Mouse (Mus musculus) heart, postnatal 36 days (tissue): ENCODE data around the gene Epb41l5. TPM values are rescaled to one million over a fixed set of nuclear protein-coding genes. Genes with fewer than 3 reads are reported as not detected.

ENCODE experiments used
- DNase-seq, 2 experiments: peaks; one replicate each; pipeline ENCODE4 v3.0.0; 2021 to 2022
- intact Hi-C: fragments of 180-260 bp; cut with DNase I; formaldehyde crosslinking; loops from one replicate; pipeline ENCODE4 v1.15.1; 2025
- total RNA-seq, 2 experiments: library from RNA; stranded (reverse); gene quantifications; 2 replicates each; pipeline ENCODE4 v1.2.3; 2021

Gene Epb41l5
- total RNA-seq, 2 experiments from 2014 or later = 3.5 to 7.2 TPM

GRCm38 (mm10) chr1:119598855-119599254 is 49.9 kb downstream of the Epb41l5 start:
- intact Hi-C loops = loop anchor here (5.0 kb wide), 1 partner anchor 48 kb away; the partner anchor contains the start of gene Epb41l5

GRCm38 (mm10) chr1:119596954-119597480 is 51.8 kb downstream of the Epb41l5 start:
- intact Hi-C loops = loop anchor here (5.0 kb wide), 1 partner anchor 50 kb away; the partner anchor contains the start of gene Epb41l5
- no peak for DNase-seq

More at GRCm38 (mm10) chr1:119598855-119599254, 49.9 kb downstream of the Epb41l5 start:
- no peak for DNase-seq

DNA sequence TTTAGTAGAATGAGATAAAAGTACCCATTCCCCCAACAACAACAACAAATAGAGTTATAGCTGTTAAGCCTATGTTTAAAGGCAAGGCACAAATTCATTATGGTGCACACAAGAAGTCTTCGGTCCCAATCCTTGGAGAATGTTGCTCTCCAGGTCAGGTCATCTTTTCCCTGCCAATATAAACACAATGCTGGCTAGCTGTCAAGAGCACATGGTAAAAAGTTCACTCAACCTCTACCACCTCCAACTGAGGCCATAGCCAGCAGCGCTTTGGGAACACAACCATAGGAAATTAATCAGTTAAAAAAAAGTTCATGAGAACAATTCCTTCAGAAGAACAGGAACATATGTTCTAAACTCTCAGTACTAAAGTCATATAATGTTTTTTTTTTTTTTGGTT is 58.8 kb downstream of the Epb41l5 start:
- intact Hi-C loops = no loop called here
- peak; percentile 19 to 21 for DNase-seq

DNA sequence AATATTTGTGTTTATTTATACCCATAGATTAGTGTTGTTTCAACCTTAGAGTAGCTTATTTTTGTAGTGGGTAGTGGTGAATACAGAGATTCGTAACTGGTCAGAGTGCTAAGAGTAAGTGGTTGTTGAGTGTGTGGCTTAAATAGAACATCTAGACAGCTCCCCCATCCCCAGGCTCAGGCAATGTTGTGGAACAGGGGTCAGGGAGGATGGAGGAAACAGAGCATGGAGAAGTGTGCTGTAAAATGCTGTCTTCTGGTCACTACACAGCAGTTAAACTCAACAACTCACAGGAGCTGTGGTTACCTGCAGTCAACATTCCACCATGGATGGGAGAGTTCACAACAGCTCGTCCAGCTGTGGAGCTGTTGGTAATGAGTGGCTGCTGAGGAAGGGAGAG is 63.8 kb downstream of the Epb41l5 start:
- DNase-seq = no peak
- intact Hi-C loops = no loop called here

DNA sequence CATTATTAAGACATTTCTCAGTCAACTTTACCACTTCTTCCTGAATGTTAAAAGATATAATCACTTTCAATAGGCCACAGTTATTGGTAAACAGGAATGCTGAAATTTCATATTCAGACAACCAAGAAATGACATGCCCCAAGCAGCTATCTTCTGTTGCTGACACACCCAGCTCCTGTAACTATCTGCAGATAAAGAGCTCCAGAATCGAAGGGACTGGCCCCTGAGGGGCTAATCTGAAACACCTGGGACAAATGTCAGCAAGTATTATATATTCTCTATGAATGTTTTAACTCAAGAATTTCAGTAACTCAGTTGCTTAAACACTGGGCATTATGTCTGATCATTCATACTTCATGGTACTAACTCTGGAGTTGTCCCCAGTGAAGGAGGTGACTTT is 78.7 kb downstream of the Epb41l5 start:
- no peak for DNase-seq
- intact Hi-C loops = no loop called here

GRCm38 (mm10) chr1:119565531-119565930 is 83.3 kb downstream of the Epb41l5 start:
- intact Hi-C loops = no loop called here
- DNase-seq = no peak

DNA sequence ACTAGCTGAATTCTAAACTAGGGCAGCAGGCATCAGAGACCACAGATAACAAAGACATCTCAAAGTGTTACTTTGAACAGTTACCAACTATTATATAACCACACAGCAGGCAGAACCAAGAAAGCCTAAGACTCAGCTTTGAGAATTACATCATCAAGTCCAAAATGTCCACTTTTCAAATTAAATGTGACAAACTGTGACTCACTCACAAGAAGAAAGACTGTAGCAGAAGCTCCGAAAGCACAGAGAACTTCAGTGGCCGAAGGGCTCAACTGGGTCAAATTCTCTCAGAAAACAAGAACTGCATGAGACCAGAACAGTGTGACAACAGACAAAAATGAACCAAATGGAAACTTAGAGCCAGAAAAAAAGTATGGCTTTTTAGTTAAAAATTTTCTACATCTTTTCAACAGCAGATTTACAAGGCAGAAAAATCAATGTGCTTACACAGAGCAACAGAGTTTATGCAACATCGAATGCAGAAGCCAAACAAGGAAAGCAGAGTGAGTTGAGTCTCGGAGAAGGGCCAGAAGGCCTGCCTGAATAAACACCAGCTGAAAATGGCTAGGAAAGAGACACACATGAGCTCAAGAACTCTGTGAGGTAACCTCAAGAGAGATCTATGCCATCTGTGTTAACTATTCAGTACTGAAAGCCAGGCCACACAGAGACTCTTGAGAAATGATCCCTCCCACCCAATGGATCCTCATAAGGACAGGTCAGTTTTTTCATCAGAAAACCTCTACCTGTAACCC is 91.0 kb downstream of the Epb41l5 start:
- DNase-seq = no peak
- intact Hi-C loops = no loop called here

- DNase-seq = peak in 1 of 2 experiments; percentile 33
- intact Hi-C loops = no loop called here
These were observed 93.1 kb downstream of the Epb41l5 start for GRCm38 (mm10) chr1:119555651-119556050.

DNA sequence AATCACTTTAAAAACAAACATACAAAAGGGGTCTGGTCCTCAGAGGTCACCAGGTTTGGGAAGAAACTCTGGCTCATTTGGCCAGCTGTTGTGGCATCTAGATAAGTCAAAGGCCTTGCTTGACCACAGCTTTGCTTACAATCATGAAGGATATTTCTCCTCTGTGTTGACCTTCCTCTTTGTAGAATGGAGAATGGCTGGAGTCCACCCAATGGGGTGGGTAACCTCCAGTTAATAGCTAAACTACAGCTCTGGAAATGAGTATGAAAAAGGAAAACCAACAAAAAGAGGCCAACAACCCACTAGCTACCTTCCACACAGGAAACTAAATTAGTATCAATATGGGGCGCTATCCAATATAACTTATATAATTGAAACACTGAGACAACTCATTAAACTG is 97.1 kb downstream of the Epb41l5 start:
- intact Hi-C loops = no loop called here
- no peak for DNase-seq

DNA sequence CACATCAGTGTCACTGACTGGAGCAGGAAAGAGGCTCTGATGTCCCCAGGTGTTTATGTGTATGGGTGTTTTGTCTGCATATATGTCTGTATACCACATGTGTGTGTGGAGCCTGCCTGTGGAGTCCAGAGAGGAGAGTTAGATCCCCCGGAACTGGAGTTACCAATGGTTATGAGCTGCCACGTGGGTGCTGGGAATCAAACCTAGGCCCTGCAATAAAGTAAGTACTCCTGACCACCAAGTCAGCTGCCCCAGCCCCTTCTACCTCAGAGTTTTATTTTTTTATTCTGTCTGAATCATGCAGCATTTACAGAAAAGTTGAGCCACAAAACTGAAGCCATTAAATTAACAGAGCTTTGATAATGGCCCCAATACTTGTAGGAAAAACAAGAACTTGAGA is 98.7 kb downstream of the Epb41l5 start:
- intact Hi-C loops = no loop called here
- no peak for DNase-seq

GRCm38 (mm10) chr1:119549327-119549689 is 99.5 kb downstream of the Epb41l5 start:
- intact Hi-C loops = loop anchor here (1.0 to 10.0 kb wide), 3 partner anchors 126 to 465 kb away; no protein-coding TSS in a partner anchor
- DNase-seq = no peak

DNA sequence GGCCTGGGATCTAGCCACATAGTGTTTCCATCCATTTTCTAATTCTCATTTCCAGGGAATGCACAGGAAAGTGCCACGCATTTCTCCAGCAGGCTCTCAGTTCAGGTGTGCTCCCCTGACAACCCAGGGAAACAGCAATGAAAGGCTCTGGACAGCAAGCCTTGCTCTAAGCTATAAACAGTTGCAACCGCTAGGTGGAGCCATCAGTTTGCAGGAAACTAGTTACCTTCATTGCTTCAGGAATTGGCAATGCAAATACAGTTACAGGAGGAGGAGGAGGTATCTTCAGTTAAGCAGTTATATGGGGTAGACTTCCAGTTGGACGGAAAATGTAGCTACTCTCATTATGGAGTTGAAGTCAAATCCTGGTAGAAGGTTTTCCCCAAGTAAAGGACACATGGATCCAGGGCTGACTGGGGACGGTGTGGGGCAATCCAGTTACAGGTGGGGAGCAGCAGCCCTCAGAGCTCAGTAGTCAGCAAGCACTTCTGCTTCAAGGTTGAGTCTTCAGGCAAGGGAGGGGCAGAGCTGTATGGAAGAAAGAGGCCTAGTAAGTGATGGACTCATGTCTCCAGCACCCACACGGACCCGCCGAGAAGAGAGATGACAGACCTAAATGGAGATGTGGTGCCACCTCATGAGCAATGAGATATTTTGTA is 100.0 kb downstream of the Epb41l5 start:
- DNase-seq = peak; percentile 75 to 86
- intact Hi-C loops = loop anchor here (1.0 to 10.0 kb wide), 5 partner anchors 90 to 465 kb away; no protein-coding TSS in a partner anchor

DNA sequence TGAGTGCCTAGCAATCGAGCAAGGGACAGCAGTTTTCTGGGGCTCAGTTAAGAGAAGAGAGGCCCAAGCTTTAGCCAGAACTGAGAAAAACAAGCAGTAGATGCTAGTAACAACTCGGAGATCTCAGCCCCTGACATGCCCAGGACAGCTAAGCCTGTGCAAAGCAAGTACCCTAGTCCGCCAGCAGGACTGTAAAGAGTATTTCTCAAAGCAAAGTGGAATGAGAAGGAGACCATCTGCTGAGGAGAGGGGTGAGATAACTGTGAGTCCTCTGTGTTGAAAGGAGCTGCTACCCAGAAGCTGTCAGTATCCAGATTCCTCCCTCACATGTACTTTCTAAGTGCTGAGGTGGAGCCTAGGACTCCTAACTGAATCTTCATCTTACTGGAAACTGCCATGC is 102.3 kb downstream of the Epb41l5 start:
- intact Hi-C loops = loop anchor here (10.0 kb wide), 1 partner anchor 462 kb away; no protein-coding TSS in a partner anchor
- DNase-seq = no peak

- intact Hi-C loops = loop anchor here (10.0 kb wide), 1 partner anchor 461 kb away; no protein-coding TSS in a partner anchor
These were observed 103.1 kb downstream of the Epb41l5 start for GRCm38 (mm10) chr1:119545671-119546070.

GRCm38 (mm10) chr1:119545164-119545563 is 103.6 kb downstream of the Epb41l5 start:
- intact Hi-C loops = loop anchor here (10.0 kb wide), 1 partner anchor 460 kb away; no protein-coding TSS in a partner anchor
- DNase-seq = no peak

More at GRCm38 (mm10) chr1:119545671-119546070, 103.1 kb downstream of the Epb41l5 start:
- DNase-seq = no peak

- intact Hi-C loops = loop anchor here (10.0 kb wide), 1 partner anchor 460 kb away; no protein-coding TSS in a partner anchor
These were observed 104.1 kb downstream of the Epb41l5 start for GRCm38 (mm10) chr1:119544611-119545155.

GRCm38 (mm10) chr1:119543316-119543715 is 105.5 kb downstream of the Epb41l5 start:
- intact Hi-C loops = loop anchor here (10.0 kb wide), 1 partner anchor 459 kb away; no protein-coding TSS in a partner anchor

More at GRCm38 (mm10) chr1:119544611-119545155, 104.1 kb downstream of the Epb41l5 start:
- DNase-seq = no peak

GRCm38 (mm10) chr1:119541570-119541969 is 107.2 kb downstream of the Epb41l5 start:
- intact Hi-C loops = loop anchor here (10.0 kb wide), 1 partner anchor 457 kb away; no protein-coding TSS in a partner anchor
- DNase-seq = no peak

More at GRCm38 (mm10) chr1:119543316-119543715, 105.5 kb downstream of the Epb41l5 start:
- DNase-seq = no peak

DNA sequence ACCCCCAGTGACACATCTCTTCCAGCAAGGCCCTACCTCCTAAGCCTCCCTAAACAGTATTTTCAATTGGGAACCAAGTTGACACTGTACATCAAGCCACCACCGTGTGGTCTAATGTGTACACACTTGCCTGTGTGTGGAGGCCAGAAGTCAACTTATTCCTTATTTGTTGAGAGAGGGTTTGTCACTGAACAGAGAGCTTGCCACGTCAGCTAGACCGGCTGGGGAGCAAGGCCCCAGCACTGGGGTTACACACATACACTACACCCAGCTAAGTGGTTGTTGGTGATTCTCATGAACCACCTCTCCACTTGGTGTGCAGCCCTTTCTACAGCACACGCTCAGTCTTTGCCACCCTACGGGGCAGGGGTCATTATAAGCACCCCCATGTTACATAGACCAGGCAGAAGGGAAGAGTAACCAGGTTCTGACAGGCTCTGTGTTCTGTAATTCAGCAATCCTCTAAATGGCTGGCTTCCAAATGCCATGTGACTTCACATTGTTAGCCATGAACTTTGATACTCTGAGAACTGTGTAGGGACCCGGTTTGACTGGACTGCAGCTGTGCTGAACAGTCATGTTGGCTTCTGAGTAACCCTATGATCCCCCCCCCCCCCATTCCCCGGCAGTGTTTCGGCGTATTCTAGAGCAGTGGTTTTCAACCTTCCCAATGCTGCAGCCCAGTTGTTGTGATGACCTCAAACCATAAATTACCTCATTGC is 107.8 kb downstream of the Epb41l5 start:
- intact Hi-C loops = loop anchor here (10.0 kb wide), 1 partner anchor 456 kb away; no protein-coding TSS in a partner anchor
- DNase-seq = no peak

GRCm38 (mm10) chr1:119539252-119539651 is 109.5 kb downstream of the Epb41l5 start:
- no peak for DNase-seq
- intact Hi-C loops = no loop called here
